Mouse (Mus musculus) gastrocnemius, adult 8-10 months (tissue): ENCODE results near the gene Slc31a1. TPM values are rescaled to one million over a fixed set of nuclear protein-coding genes. Genes with fewer than 3 reads are reported as not detected.
A peak's percentile ranks its signal among the peaks of the same experiment; 100 is the strongest.

Experiments used
- DNase-seq, 2 experiments: peaks; one replicate each; pipeline ENCODE4 v3.0.0; 2022; ENCODE audit warnings: low spot score in 2 of 2
- total RNA-seq, 4 experiments: library from RNA; stranded (reverse); gene quantifications; 2 replicates each; pipeline ENCODE4 v1.2.4; 2022

Slc31a1 gene
- total RNA-seq, result 1 to 10 TPM; 7.6 to 9.7 (median 8.5) TPM

DNA sequence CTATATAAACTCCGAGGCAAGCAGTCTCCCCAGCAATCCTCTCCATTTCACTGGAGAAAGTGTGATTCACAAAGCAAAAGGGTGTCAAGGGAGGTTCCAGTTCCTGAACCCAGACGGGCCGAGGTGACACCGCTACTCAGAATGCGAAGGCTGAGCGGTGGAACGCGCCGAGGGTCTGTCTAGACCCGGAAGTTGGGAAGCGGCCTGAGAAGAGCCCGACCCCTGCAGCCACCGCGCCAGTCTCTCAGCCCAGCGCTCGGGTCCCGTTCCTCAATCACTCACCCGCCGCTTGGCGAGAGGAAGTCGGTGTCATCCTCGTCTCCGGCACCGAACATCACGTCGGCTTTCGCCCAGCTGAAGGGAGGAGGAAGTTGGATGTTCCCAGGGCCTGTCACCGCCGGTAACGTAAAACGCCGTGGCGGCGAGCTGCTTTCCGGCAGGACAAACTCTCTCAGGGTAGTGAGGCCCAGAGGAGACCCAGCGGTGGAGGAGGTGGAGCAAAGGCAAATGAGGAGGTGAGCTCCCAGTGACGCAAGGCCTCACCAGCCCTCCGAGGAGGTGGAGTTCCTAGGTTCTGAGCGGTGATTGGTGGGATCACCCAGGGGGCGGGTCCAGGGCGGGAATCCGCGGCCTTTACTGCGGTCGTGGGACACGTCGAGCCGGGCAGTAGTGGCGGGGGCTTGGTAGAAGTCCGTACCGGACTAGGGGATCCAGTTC is at the start of gene Slc31a1, which contains the start of gene Fkbp15:
TSS of gene Slc31a1 (plus strand) at position 640 of the 717 bp plus-strand sequence.
TSS of gene Fkbp15 (minus strand) at position 461 of the 717 bp plus-strand sequence.
- peak; percentile 92 to 94 for DNase-seq

DNA sequence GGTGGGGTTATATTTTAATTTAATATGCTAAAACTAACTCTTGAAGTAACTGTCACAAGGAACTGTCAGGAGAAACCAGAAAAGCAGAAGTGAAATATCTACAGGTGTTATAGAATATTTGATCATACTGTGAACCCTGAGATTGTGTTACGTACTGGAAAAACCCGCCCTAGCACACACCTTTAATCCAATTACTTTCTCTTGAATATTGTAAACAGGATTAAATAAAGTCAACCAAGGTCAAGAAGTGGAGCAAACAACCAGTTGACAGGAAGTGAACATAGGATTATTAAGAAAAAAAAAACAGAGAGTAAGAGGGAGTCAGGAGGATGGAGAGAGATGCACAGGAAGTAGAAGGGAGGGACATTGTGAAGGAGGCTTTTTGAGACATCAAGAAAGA is 47.7 kb upstream of the Slc31a1 start:
- no peak for DNase-seq

DNA sequence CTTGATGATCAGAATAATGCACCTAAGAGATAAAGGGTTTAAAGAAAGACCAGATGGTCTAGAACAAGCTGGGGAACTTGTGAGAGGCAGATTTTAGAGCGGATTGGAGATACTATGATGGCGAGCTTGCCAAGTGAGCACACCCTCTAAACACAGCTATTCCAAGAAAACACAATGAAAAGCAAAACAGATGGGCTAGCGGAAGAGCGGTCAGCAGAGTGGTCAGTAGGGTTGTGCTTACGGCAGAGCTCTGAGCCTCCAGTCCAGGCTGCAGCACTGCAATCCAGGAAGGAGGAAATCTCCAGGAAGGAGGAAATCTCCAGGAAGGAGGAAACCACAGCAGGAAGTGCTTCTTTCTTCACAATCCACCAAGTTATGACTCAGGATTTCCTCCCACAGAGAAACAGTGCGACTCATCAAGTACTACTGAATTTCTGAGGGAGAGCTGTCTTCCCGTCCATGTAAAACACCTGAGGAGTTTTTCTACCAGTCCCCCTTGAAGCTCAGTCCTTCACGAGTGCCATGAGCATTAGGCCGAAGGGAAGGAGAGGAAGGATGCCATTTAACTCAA is 46.8 kb upstream of the Slc31a1 start:
- no peak for DNase-seq

GRCm38 (mm10) chr4:62314516-62314915 is 46.0 kb upstream of the Slc31a1 start:
- DNase-seq, result no peak

GRCm38 (mm10) chr4:62316456-62316855 is 44.1 kb upstream of the Slc31a1 start:
- no peak for DNase-seq

- no peak for DNase-seq
Measured at GRCm38 (mm10) chr4:62318294-62318693, 42.2 kb upstream of the Slc31a1 start.

- DNase-seq, result no peak
Measured at GRCm38 (mm10) chr4:62322684-62323083, 37.8 kb upstream of the Slc31a1 start.

DNA sequence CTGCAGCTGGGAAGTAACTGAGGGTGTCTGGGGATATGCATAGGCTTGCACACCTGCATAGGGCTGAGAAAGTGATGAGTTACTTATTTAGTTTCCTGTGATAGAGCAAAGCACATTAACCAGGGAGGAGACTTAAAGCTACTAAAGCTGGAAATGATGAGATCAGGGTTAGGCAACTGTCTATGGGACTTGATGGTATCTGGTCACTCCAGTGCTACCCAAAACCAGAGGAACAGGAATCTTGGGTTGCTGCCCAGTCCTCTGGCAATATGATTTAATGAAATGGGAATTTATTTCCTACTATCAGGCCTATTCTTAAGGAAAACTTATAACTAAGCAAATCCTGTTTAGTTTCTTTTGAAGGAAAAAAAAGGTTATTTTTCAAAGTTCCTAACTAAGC is 34.4 kb upstream of the Slc31a1 start:
- DNase-seq, result no peak

GRCm38 (mm10) chr4:62328941-62329660 is 31.4 kb upstream of the Slc31a1 start:
- no peak for DNase-seq

DNA sequence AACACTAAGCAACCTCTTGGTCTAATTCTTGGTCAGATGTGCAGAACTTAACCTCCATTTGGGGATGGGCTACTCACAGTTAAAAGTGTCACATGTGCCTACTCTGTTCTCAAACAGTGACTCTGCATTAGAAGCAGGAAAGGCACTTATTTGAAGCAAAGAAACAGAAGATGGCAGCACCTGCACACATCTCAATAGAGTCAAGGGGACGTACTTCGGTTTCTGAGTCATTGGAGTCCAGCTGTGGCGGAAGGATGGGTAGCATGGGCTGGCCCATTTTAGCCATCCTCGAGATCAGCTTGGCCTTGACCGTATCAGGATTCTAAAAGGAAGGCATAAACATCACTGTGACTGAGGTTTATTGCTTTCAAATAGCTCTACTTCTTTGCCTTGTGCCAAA is 28.6 kb upstream of the Slc31a1 start:
- DNase-seq, result no peak

DNA sequence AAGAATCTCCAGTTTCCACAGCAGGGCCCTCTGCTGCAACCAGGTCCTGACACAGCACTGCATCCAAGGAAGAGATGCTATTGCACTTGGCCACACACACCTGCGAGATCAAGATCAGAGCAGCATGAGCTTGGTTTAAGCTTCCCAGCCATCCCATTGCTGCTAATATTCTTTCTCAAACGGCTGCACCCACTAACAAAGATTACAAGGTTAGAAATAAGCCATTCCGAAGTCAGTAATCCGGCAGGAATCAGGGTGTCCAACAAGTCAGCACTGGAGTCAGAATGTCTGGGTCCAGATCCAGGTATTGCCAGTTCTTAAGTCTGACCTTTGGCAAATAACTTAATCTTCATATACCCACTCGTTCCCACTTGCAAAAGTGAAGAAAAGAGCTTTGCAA is 22.0 kb upstream of the Slc31a1 start:
- no peak for DNase-seq

DNA sequence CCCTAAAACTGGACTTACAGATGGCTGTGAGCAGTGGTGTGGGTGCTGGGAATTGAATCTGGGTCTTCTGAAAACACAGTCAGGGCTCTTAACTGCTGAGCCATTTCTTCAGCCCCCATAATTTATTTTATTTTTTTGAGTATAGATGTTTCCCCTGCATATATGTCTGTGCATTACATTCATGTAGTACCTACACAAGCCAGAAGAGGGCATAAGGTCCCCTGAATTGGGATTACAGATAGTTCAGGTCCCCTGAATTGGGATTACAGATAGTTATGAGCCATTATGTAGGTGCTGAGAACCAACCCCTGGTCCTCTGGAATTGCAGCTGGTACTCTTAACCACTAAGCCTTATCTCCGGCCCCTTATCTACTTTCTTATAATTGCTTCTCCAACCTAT is 16.5 kb upstream of the Slc31a1 start:
- no peak for DNase-seq

DNA sequence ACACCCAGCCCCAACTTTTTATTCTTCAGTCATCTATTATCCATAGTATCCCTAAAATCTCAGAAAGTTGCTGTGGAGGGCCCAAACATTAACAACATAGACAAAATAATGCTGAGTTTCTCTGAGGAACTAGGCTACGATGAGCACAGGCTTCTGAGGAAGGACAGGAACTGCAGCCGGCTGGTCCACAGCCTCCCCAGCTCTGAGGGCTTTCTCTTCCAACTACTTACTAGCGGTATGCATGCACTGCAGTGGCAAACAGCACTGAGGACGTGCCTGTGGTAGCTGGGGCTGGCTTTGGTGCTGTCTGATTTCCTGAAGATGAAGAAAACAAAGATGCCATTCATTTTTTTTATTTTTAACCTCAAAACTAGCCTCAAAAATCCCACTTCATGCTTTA is 14.7 kb upstream of the Slc31a1 start:
- no peak for DNase-seq

DNA sequence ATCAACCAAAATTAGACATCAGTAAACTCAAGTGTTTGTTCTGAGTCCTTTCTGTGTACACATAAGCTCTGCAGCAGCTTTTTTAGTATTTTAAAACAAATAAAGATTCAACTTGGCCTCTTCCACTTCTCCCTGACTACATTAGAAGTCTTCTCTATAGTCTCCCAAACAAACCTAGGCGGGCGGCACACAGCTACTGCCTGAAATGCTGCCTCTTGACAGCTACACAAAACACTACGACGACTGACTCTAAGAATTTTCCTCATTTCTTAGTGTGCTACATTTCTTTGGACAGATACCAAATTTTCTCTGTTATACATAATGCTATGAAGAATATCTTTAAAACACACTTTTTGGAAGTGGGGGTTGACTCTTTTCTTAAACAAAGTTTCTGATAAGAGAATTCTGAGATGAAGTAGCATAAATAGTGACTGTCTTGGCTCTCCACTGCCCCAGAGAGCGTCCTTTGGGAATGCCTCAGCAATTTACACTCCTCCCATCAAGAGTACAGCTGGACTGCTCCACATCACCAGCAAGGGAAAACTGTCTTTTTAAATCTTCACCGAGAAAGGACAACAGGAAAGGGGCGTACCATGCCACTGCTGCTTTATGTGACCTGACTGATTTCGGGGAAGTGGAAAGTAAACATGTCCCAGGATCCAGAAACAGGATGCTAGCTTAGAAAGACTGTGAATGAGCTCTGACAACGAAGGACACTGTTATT is 12.8 kb upstream of the Slc31a1 start:
- no peak for DNase-seq

DNA sequence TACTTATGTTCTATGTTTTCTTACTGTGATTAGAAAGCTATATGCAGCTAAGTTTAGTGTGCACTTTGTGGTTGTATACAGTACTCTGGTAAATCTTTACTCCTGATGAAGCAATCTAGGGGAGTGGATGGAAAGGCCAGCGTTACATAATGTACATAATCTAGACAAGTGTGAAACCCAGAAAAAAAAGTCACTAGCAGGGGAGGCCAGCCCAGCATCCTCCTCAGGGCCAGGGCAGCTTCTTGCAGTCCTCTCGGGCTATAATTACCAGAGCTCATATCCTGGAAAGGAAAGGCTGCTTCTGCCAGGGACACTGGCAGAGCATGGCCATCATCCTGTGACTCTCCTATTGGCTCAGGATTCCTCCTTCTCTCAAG is 12.2 kb upstream of the Slc31a1 start:
- DNase-seq, result no peak

GRCm38 (mm10) chr4:62349371-62349770 is 11.2 kb upstream of the Slc31a1 start:
- no peak for DNase-seq

GRCm38 (mm10) chr4:62357631-62358148 is 2.8 kb upstream of the Slc31a1 start:
- DNase-seq, result no peak

- no peak for DNase-seq
Measured at GRCm38 (mm10) chr4:62359256-62359775, 1.2 kb upstream of the Slc31a1 start.

DNA sequence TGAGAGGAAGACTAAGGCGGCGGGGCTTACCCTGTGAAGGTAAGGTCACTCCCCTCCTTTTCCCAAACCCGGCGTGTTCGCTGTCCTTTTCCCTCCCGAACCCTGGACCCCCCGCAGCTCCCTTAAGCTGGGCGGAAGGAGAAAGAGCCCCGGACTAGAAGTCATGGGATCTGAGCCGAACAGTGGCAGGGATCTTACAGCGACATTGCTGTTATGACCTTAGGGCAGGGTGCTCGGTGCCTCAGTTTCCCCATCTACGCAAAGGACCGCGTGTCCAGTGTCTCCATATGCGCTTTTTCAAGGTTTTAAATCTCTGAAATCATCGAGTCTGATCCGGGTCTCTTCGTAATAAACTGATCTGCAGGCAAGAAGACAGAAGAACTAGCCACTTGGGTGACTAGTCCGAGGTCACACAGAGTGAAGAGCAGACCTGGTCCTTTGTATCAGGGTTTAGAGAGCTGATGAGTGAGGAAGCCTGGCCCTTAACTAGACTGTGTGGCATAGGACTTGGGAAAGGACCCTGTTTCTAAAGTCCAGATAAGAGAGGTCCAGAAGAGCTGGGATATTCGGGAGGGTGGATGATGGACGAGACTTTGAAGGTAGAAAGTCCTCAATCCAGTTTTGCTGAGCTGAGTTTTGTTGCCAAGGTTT is 403 bp downstream of the Slc31a1 start:
- DNase-seq, result no peak

- no peak for DNase-seq
Measured at GRCm38 (mm10) chr4:62361571-62361970, 1.0 kb downstream of the Slc31a1 start.

GRCm38 (mm10) chr4:62361997-62362396 is 1.5 kb downstream of the Slc31a1 start:
- DNase-seq, result no peak
